Mouse (Mus musculus): ENCODE results near the gene Sec14l5. TPM values are rescaled to one million over a fixed set of nuclear protein-coding genes. Genes with fewer than 3 reads are reported as not detected.

Sec14l5 gene
- polyA plus RNA-seq, 1 experiment from 2014 or later, result 0.06 TPM

DNA sequence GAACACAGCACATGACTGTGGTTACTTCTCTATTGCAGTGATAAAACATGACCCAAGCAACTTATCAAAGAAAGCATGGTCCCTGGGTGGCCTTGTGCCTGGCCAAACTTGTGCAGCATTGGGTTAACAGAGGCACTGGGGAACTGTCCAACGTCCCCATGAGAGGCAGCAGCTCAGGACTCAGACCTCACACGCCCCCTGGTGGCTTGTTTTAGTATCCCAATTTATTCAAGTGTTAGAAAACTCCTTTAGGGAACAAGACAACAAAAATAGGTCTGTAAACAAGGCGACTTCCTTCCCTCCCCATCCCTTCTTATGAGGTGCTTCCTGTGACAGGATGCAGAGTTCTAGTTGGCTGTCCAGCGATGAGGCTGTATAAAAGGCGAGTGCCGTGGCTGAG lies 48.2 kb downstream of the Sec14l5 start:
- WGBS, result 28% methylated on average over 6 of the region's 6 CpGs
- no peaks in the 10 kb centered on the region for H3K27me3 ChIP-seq
- no peaks in the 10 kb centered on the region for H3K9me3 ChIP-seq
- H3K4me2 ChIP-seq, result no peak overlapping the region
- no peak overlapping the region for H3K4me3 ChIP-seq
- H3K4me1 ChIP-seq, result no peaks in the 10 kb centered on the region
- H3K27ac ChIP-seq, result no peak overlapping the region
- no peak for ATAC-seq (ENCODE audit: insufficient number of reproducible peaks, insufficient read depth, low FRiP score, low TSS enrichment, low read depth)
- H3K9ac ChIP-seq, result no peak overlapping the region
- H3K36me3 ChIP-seq, result peaks cover 23% of the 10 kb centered on the region; the same call in 1 of the 2 replicates

DNA sequence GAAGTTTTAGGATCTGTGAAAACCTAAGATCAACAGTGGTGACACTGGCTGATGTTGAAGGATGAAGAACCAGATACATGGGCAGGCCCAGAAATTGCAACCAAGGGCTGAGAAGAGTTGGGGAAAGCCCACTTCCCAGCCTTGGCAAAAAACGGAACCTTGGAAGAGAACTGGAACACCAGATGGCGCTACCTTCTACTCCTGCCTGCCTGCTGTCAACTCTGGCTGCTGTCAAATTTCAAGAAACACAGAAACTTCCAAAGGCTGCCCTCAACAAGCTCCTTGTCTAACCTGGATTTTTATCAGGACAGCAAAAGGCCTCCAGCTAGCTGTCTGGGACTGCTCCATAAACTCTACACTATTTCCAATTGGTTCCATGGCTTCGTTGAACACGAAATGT lies 55.8 kb downstream of the Sec14l5 start:
- peaks cover 21% of the 10 kb centered on the region; the same call in 1 of the 2 replicates for H3K36me3 ChIP-seq
- peaks cover 15% of the 10 kb centered on the region for H3K27me3 ChIP-seq
- no peak overlapping the region for H3K27ac ChIP-seq
- H3K4me1 ChIP-seq, result peaks cover 11% of the 10 kb centered on the region
- peak overlapping the region; percentile 90 for H3K4me3 ChIP-seq
- no peak overlapping the region for H3K9ac ChIP-seq
- WGBS, result 16% methylated on average over 4 of the region's 4 CpGs
- no peak for ATAC-seq (ENCODE audit: insufficient number of reproducible peaks, insufficient read depth, low FRiP score, low TSS enrichment, low read depth)
- peak overlapping the region; percentile 93 for H3K4me2 ChIP-seq
- no peaks in the 10 kb centered on the region for H3K9me3 ChIP-seq

DNA sequence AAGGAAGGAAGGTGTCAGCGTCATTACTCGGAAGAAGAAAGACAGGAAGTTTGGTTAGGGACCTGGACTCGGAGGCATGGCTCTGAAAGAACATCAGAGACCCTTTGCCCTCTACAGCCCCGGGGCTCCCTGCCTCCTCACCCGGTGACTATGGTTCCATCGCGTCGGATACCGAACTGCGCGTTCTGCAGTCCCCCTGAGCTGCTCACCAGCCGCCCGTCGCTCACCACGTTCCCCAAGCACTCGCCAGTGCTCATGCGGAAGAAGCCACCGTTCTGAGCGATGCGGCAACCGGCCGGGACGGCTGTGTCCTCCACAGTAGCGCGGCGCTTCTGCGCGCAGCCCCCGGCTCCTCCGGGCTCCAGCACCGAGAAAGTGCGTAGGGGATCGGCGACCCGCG lies 56.3 kb downstream of the Sec14l5 start:
- 1% methylated on average over 36 of the region's 36 CpGs for WGBS
- H3K4me2 ChIP-seq, result peak overlapping the region; percentile 93
- peak overlapping the region; percentile 90 for H3K4me3 ChIP-seq
- ATAC-seq (ENCODE audit: insufficient number of reproducible peaks, insufficient read depth, low FRiP score, low TSS enrichment, low read depth), result 0 out of 2 replicates have a peak, but pooled peaks have one; percentile 2
- peaks cover 19% of the 10 kb centered on the region; the same call in 1 of the 2 replicates for H3K36me3 ChIP-seq
- H3K4me1 ChIP-seq, result peaks cover 11% of the 10 kb centered on the region
- peaks cover 15% of the 10 kb centered on the region for H3K27me3 ChIP-seq
- peak overlapping the region; percentile 74 for H3K9ac ChIP-seq
- no peaks in the 10 kb centered on the region for H3K9me3 ChIP-seq
- no peak overlapping the region for H3K27ac ChIP-seq

DNA sequence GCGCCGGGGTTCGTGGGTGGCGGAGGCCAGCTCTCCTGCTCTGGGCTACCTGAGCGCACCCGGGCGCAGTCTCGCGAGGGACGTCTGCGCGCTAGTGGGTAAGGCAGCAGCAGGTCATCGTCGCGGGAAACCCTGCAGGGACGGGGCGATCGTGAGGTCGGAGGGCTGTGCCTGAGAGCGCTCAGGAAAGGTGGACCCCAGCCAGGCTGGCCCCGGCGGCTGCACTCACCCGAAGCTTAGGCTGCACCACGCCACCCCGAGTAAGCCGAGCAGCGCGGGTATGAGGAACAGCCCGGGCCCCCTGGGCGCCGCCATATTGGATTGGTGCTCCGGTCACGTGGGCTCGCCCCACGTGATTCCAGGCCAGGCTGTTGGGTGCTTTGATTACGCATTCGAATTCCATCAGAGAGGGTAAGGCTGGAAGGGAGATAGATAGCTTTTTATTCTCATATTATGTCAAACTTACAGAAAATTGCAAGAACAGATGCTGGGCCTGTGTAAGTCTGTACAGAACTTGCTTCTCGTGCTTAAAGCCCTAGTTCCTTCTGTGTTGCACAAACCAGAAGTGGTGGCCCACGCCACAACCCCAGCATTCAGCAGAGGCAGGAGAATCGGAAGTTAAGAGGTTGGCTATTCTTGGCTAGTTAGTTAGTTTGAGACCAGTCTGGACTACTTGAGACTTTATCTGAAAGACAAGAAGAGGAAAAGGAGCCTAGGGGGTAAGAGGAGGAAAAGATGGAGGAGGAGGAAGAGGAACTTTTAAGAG lies 56.9 kb downstream of the Sec14l5 start, which contains the start of gene Nagpa:
Gene Nagpa, minus strand, starts transcription at position 345 of the 766 bp plus-strand sequence.
- Histone ChIP-seq H3K27ac (no peak within 1 kb of the TSS), H3K9me3 (no peaks in the 10 kb centered on the region), H3K4me3 (peak within 1 kb of the TSS; percentile 90), H3K36me3 (peaks cover 13% of the 10 kb centered on the region; the same call in 1 of the 2 replicates), H3K4me2 (peak within 1 kb of the TSS; percentile 93), H3K27me3 (peaks cover 15% of the 10 kb centered on the region), H3K9ac (peak within 1 kb of the TSS; percentile 74), H3K4me1 (peaks cover 11% of the 10 kb centered on the region)
- ATAC-seq (ENCODE audit: insufficient number of reproducible peaks, insufficient read depth, low FRiP score, low TSS enrichment, low read depth), result 0 out of 2 replicates have a peak, but pooled peaks have one; percentile 74
- WGBS, result 5% methylated on average over 40 of the region's 40 CpGs

DNA sequence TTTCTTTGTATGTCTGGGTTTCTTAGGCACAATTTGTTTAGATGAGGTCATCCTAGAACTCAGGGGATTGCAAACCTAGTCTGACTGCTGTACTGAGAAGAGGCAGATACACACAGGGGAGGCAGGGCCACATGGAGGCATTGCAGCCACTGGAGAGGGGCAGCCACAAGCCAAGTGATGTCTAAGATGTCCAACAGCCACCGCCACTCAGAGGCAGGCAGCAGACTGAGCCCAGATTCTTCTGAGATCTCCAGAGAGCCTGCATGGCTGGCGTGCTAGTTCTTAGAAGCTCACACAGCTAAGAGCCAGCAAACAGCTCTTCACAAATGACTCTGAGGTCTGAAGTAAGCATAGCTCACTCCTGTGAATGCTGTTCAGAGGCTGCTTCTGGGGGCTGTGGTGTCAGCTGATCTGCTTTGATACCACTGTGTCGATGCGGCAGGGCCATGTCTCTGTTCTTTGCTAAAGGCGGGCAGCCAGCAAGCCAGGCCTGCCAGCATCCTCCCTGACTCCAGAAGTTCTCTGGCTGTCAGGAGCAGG lies 58.6 kb downstream of the Sec14l5 start:
- Histone ChIP-seq H3K4me3 (no peak overlapping the region), H3K27ac (no peak overlapping the region), H3K4me1 (peaks cover 11% of the 10 kb centered on the region), H3K9me3 (no peaks in the 10 kb centered on the region), H3K27me3 (peaks cover 15% of the 10 kb centered on the region), H3K4me2 (no peak overlapping the region), H3K36me3 (no peaks in the 10 kb centered on the region), H3K9ac (no peak overlapping the region)
- no peak for ATAC-seq (ENCODE audit: insufficient number of reproducible peaks, insufficient read depth, low FRiP score, low TSS enrichment, low read depth)
- 81% methylated on average over 5 of the region's 5 CpGs for WGBS

DNA sequence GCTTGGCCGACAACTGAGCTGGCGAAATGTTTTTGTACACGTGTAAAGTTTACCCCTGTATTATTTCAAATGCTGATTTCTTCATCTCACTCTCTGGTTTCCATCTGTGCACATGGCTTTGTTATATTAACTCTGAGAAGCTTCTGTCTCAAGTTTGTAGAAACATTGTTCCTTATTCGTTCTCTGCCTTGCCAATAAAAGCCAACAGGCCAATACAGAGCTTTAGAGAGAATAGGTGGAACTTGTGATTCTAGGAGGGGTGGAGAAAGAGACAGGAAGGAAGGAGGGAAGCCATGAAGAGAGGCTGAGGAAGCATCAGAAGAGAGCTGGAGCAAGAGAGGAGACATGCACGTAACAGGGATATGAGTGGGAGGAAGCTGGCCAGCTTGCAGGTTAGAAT lies 59.1 kb downstream of the Sec14l5 start:
- Histone ChIP-seq H3K4me1 (peaks cover 11% of the 10 kb centered on the region), H3K9me3 (no peaks in the 10 kb centered on the region), H3K4me3 (no peak overlapping the region), H3K4me2 (no peak overlapping the region), H3K36me3 (no peaks in the 10 kb centered on the region), H3K27me3 (peaks cover 15% of the 10 kb centered on the region), H3K9ac (no peak overlapping the region), H3K27ac (no peak overlapping the region)
- no peak for ATAC-seq (ENCODE audit: insufficient number of reproducible peaks, insufficient read depth, low FRiP score, low TSS enrichment, low read depth)
- WGBS, result 68% methylated on average over 5 of the region's 5 CpGs

DNA sequence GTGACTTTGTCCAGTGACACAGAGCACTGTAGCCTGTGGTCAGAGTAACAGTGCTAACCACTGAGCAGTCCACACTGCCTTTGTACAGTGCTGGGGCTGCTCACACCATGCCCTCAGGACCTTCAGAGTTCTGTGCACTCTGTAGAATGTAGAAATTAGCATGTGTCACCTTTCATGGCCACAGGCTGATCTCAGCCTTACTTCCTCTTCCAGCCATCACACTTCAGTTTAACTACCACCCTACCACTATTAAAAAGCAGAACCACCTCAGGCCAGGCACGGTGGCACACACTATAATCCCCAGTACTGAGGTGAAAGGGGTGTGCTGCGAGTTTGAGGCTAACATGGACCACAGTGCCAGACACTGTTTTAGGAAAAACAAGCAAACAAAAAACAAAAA lies 63.5 kb downstream of the Sec14l5 start:
- WGBS, result 80% methylated on average over 2 of the region's 2 CpGs
- no peaks in the 10 kb centered on the region for H3K4me1 ChIP-seq

DNA sequence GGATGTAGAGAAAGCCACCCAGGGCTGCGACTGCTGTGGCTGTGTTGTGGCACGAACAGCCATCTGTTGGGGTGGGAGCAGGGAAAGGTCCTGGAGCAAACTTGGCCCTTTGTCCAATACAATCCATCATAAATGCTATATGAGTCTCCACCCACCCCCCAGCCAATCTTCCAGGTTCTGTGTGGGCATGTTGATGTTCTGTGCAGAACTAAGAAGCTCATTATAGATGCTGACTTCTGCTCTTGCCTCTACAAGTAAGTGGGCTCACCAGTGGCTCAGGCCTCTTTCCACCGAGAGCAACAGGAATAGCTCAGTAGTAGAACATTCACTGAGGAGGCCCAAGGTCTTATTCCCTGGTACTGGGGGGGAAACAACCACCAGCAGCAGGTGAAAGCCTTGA lies 65.2 kb downstream of the Sec14l5 start:
- ATAC-seq (ENCODE audit: insufficient number of reproducible peaks, insufficient read depth, low FRiP score, low TSS enrichment, low read depth), result no peak
- Histone ChIP-seq H3K36me3 (no peaks in the 10 kb centered on the region), H3K27me3 (peaks cover 1% of the 10 kb centered on the region; the same call in 1 of the 2 replicates), H3K9ac (no peak overlapping the region), H3K4me1 (no peaks in the 10 kb centered on the region), H3K27ac (no peak overlapping the region), H3K9me3 (no peaks in the 10 kb centered on the region), H3K4me2 (no peak overlapping the region), H3K4me3 (no peak overlapping the region)
- WGBS, result 85% methylated on average over 3 of the region's 3 CpGs

More for the DNA sequence above, 63.5 kb downstream of the Sec14l5 start:
- Histone ChIP-seq H3K27ac (no peak overlapping the region), H3K4me2 (no peak overlapping the region), H3K36me3 (no peaks in the 10 kb centered on the region), H3K9me3 (no peaks in the 10 kb centered on the region), H3K9ac (no peak overlapping the region), H3K4me3 (no peak overlapping the region), H3K27me3 (peaks cover 8% of the 10 kb centered on the region; the same call in 1 of the 2 replicates)
- ATAC-seq (ENCODE audit: insufficient number of reproducible peaks, insufficient read depth, low FRiP score, low TSS enrichment, low read depth), result no peak

DNA sequence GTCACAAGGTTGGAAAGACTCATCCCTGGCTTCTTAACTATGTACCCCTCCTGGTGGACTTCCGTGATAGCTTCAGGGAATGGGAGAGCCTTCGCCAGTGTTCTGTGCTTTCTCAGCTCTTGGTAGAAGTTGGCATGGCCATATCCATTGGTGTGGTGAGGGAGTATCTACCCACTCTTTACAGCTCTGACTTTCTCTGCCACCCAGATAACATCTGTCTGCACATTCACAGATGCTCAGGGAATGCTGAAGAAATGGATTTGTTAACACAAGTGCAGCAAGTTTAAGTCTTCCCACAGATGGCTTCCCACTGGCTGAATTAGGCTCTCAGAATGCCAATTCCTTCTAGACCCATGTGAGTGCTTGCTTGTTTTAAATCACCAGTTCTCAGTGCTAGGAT lies 67.2 kb downstream of the Sec14l5 start:
- 77% methylated on average over 2 of the region's 2 CpGs for WGBS
- Histone ChIP-seq H3K9me3 (no peaks in the 10 kb centered on the region), H3K4me1 (no peaks in the 10 kb centered on the region), H3K36me3 (no peaks in the 10 kb centered on the region), H3K9ac (no peak overlapping the region), H3K4me3 (no peak overlapping the region), H3K4me2 (no peak overlapping the region), H3K27ac (no peak overlapping the region), H3K27me3 (peaks cover 7% of the 10 kb centered on the region; the same call in 1 of the 2 replicates)
- no peak for ATAC-seq (ENCODE audit: insufficient number of reproducible peaks, insufficient read depth, low FRiP score, low TSS enrichment, low read depth)

DNA sequence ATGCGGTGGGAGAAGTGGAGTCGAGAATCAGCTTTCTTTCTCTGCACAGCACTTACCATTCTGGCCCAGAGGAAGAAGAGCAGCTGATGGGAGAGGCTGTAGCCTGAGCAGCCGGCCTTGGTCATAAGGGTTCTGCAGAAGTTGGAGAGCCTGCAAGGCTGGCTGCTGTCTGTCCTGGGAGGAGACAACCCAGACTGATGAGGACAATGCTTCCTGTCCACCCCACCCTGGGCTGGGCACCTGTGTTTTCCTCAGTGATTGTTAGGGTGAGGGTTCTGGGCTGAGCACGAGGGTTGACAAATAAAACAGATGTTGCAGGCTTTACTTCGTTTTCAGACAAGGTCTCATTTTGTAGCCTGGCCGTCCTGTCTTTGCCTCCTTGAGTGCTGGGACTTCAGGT lies 69.8 kb downstream of the Sec14l5 start:
- 60% methylated on average over 6 of the region's 6 CpGs for WGBS
- H3K4me3 ChIP-seq, result no peak overlapping the region
- H3K9ac ChIP-seq, result no peak overlapping the region
- H3K27me3 ChIP-seq, result peaks cover 10% of the 10 kb centered on the region; the same call in 1 of the 2 replicates
- no peak overlapping the region for H3K4me2 ChIP-seq
- no peak overlapping the region for H3K27ac ChIP-seq
- H3K36me3 ChIP-seq, result no peaks in the 10 kb centered on the region
- ATAC-seq (ENCODE audit: insufficient number of reproducible peaks, insufficient read depth, low FRiP score, low TSS enrichment, low read depth), result no peak
- no peaks in the 10 kb centered on the region for H3K4me1 ChIP-seq
- no peaks in the 10 kb centered on the region for H3K9me3 ChIP-seq

DNA sequence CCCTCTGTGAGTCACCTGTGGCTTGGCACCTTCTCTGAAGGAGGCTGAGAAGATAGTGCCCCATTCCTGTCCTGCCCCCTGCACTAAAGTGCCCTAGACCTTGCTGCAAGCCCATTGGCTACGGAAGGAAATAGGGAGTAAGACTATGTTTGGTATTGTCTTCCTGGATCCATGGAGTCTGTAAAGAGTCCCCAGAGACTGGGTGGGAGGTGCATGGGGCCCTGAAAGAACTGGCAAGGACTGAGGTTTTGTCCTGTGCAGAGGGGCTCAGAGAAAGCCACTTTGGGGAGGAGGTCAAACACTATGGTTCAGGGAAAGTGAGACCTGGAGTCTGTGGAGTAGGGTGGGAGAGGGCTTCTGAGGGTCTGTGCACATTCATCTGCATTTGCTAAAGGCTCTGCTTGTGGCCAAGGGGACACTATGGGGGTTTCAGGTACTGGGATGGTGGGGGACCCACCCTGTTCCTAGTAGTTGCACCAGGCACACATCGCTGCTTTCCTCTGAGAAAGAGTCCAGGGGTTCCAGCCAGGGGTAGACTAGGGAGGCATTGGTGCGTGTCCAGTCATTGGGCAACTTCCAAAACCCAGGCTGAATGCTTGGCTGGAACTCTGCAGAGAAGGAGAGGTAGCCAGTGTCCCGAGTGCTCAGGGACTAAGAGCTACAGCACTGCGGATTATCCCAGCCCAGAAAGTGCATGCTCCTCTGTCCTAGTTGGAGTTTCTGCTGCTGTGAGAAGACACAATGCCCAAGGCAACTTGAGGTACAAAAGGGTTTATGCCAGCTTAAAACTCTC lies 70.6 kb downstream of the Sec14l5 start:
- no peaks in the 10 kb centered on the region for H3K4me1 ChIP-seq
- H3K36me3 ChIP-seq, result no peaks in the 10 kb centered on the region
- H3K4me3 ChIP-seq, result no peak overlapping the region
- H3K27ac ChIP-seq, result no peak overlapping the region
- ATAC-seq (ENCODE audit: insufficient number of reproducible peaks, insufficient read depth, low FRiP score, low TSS enrichment, low read depth), result no peak
- WGBS, result 70% methylated on average over 5 of the region's 5 CpGs
- peaks cover 10% of the 10 kb centered on the region; the same call in 1 of the 2 replicates for H3K27me3 ChIP-seq
- no peak overlapping the region for H3K4me2 ChIP-seq
- no peaks in the 10 kb centered on the region for H3K9me3 ChIP-seq
- H3K9ac ChIP-seq, result no peak overlapping the region

Measured in embryonic facial prominence, embryonic 13.5 days (tissue).